Mouse (Mus musculus) skeletal muscle tissue, adult 2 months (tissue): ENCODE data around the gene Nup210l.

ENCODE experiments used
- DNase-seq: peaks from one replicate; pipeline ENCODE4 v3.0.0-alpha.2; 2012; ENCODE audit warnings: low read depth, low spot score

Gene Nup210l

GRCm38 (mm10) chr3:90103938-90104337 is at the start of gene Nup210l:
Nup210l (plus strand) TSS chr3:90104132.
- no peak for DNase-seq

GRCm38 (mm10) chr3:90061549-90061948 is 42.4 kb upstream of the Nup210l start:
- DNase-seq: no peak

GRCm38 (mm10) chr3:90062539-90062938 is 41.4 kb upstream of the Nup210l start:
- no peak for DNase-seq

- no peak for DNase-seq
These were observed 39.5 kb upstream of the Nup210l start for GRCm38 (mm10) chr3:90064383-90064782.

- DNase-seq: no peak
These were observed 38.4 kb upstream of the Nup210l start for GRCm38 (mm10) chr3:90065553-90065952.

- no peak for DNase-seq
These were observed 36.1 kb upstream of the Nup210l start for GRCm38 (mm10) chr3:90067851-90068250.

GRCm38 (mm10) chr3:90069688-90070087 is 34.2 kb upstream of the Nup210l start:
- no peak for DNase-seq

- no peak for DNase-seq
These were observed 31.6 kb upstream of the Nup210l start, which contains the start of gene Tpm3 for GRCm38 (mm10) chr3:90072294-90072693. Tpm3 (plus strand) TSS chr3:90072649.

- DNase-seq: peak; percentile 67
These were observed 26.8 kb upstream of the Nup210l start for GRCm38 (mm10) chr3:90076921-90077716.

- DNase-seq: no peak
These were observed 25.7 kb upstream of the Nup210l start for GRCm38 (mm10) chr3:90078224-90078623.

- peak; percentile 94 for DNase-seq
These were observed 24.7 kb upstream of the Nup210l start for GRCm38 (mm10) chr3:90079133-90079762.

GRCm38 (mm10) chr3:90079763-90080497 is 24.0 kb upstream of the Nup210l start:
- DNase-seq: peak; percentile 47

GRCm38 (mm10) chr3:90080498-90080863 is 23.5 kb upstream of the Nup210l start:
- no peak for DNase-seq

GRCm38 (mm10) chr3:90081365-90082240 is 22.3 kb upstream of the Nup210l start:
- no peak for DNase-seq

GRCm38 (mm10) chr3:90083034-90083433 is 20.9 kb upstream of the Nup210l start:
- DNase-seq: no peak

GRCm38 (mm10) chr3:90083698-90084324 is 20.1 kb upstream of the Nup210l start:
- no peak for DNase-seq

- no peak for DNase-seq
These were observed 19.1 kb upstream of the Nup210l start for GRCm38 (mm10) chr3:90084790-90085189.

- DNase-seq: no peak
These were observed 18.7 kb upstream of the Nup210l start for GRCm38 (mm10) chr3:90085281-90085680.

- no peak for DNase-seq
These were observed 17.9 kb upstream of the Nup210l start for GRCm38 (mm10) chr3:90086068-90086467.

- DNase-seq: no peak
These were observed 15.3 kb upstream of the Nup210l start for GRCm38 (mm10) chr3:90088617-90089016.

GRCm38 (mm10) chr3:90090892-90091291 is 13.0 kb upstream of the Nup210l start:
- DNase-seq: no peak
